Mouse (Mus musculus): ENCODE results near the gene Prkar1b. TPM values are rescaled to one million over a fixed set of nuclear protein-coding genes. Genes with fewer than 3 reads are reported as not detected.
A peak's percentile ranks its signal among the peaks of the same experiment; 100 is the strongest.

The Prkar1b gene
- polyA plus RNA-seq (2016; fragmentation: Nextera tagmentation; extraction: Ambion mirVana), result 12.7 and 13.8 TPM in 2 replicates

DNA sequence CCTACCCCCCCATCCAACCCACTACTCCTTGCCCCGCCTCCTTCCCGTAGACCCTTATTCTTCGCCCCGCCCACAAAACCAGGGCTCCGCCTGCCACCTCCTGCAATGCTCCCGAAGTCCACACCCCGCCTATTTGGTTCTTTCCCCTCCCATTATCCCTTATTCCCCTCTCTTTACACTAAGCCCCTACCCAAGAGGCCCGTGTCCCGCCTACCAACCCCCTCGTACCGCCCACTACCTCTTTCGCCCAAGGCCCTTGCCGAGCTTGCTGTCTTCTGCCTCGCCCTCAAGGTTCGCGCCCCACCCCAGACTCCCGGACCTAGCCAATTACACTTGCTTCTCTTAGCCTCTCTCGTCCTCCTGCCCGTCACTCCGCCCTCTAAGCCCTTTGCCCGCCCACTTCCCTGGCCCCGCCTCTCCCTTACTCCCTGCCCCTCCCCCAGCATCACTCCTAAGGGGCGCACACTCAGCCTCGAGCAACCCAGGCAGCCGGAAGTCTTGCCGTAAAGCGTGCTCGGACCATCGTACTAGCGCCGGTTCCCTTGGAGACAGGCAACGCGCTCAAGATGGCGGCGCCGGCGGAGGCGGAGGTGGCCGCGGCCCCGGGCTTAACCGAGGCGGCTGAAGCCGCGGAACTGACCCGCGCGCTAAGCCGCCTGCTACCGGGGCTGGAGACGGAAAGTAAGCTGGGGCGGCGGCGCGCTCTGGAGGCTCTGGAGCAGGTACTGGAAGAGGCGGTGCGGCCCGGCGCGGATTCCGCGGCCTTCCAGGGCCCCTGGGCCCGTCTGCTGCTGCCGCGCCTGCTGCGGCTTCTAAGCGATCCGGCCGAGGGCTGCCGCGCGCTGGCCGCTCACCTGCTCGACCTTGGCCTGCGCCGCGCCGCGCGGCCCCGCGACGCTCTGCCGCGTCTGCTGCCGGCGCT lies at the start of gene Prkar1b, which contains the start of gene Dnaaf5:
Prkar1b (minus strand) TSS at position 321 of the 922 bp plus-strand sequence.
Dnaaf5 (plus strand) TSS at position 543 of the 922 bp plus-strand sequence.
- WGBS, result under 1% methylated on average over 85 of the region's 87 CpGs
- peak within 1 kb of the TSS; percentile 81 for H3K9ac ChIP-seq (replicated peaks)

DNA sequence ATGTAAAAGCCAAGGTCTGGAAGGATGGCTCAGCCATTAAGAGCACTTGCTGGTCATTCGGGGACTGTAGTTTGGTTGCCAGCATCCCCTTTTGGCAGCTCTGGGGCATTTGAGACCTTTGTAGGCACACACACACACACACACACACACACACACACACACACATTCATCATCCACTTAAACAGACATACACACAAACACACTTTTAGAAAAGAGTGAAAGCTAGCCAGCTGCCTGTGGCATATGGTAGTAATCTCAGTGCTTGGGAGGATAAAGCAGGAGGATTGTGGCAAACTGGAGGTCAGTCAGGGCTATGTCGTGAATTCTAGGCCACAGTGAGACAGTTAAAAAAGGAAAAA lies 49.8 kb upstream of the Prkar1b start:
- H3K27ac ChIP-seq, result peak overlapping the region; percentile 86

More for the DNA sequence above, at the start of gene Prkar1b, which contains the start of gene Dnaaf5:
- Histone ChIP-seq H3K27ac (peak within 1 kb of the TSS; percentile 73), H3K9me3 (no peaks in the 10 kb centered on the region), H3K4me1 (replicated peaks) (peaks cover 16% of the 10 kb centered on the region), H3K27me3 (no peaks in the 10 kb centered on the region), H3K4me3 (replicated peaks) (peak within 1 kb of the TSS; percentile 93), H3K36me3 (peaks cover 32% of the 10 kb centered on the region), H3K4me2 (peak within 1 kb of the TSS; percentile 91)
- ATAC-seq (ENCODE audit: insufficient number of reproducible peaks, insufficient read depth, low FRiP score, low TSS enrichment, low read depth), result peak; percentile 97

DNA sequence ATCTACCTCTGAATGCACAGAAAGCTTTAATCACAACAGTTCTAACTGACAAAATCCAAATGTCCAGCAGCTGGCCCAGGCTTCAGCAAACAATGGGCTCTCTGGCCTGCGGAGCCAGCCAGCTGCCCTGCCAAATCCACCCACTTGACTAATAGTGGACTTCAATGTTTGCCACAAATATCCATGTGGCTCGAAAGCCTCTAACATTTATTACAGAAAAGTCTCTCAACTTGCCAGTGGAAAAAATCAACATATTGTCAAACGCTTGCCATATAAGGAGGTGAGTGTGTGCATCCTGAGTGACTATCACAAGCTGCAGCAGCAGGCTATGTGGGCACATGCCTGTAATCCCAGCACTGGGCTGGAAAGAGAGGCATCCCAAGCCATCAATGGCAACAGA lies 49.0 kb upstream of the Prkar1b start:
- H3K4me3 ChIP-seq (replicated peaks), result no peak overlapping the region
- H3K9me3 ChIP-seq, result no peaks in the 10 kb centered on the region
- H3K9ac ChIP-seq (replicated peaks), result no peak overlapping the region
- no peaks in the 10 kb centered on the region for H3K36me3 ChIP-seq
- H3K27me3 ChIP-seq, result no peaks in the 10 kb centered on the region
- H3K4me1 ChIP-seq (replicated peaks), result peaks cover 17% of the 10 kb centered on the region
- ATAC-seq (ENCODE audit: insufficient number of reproducible peaks, insufficient read depth, low FRiP score, low TSS enrichment, low read depth), result no peak
- H3K4me2 ChIP-seq, result no peak overlapping the region
- H3K27ac ChIP-seq, result no peak overlapping the region
- 89% methylated on average over 3 of the region's 3 CpGs for WGBS

More for the DNA sequence above, 49.8 kb upstream of the Prkar1b start:
- Histone ChIP-seq H3K4me3 (replicated peaks) (peak overlapping the region; percentile 95), H3K4me1 (replicated peaks) (peaks cover 17% of the 10 kb centered on the region), H3K9me3 (no peaks in the 10 kb centered on the region), H3K4me2 (peak overlapping the region; percentile 86), H3K9ac (replicated peaks) (peak overlapping the region; percentile 63), H3K27me3 (no peaks in the 10 kb centered on the region), H3K36me3 (no peaks in the 10 kb centered on the region)
- WGBS, result 44% methylated on average over 2 of the region's 2 CpGs
- no peak for ATAC-seq (ENCODE audit: insufficient number of reproducible peaks, insufficient read depth, low FRiP score, low TSS enrichment, low read depth)

DNA sequence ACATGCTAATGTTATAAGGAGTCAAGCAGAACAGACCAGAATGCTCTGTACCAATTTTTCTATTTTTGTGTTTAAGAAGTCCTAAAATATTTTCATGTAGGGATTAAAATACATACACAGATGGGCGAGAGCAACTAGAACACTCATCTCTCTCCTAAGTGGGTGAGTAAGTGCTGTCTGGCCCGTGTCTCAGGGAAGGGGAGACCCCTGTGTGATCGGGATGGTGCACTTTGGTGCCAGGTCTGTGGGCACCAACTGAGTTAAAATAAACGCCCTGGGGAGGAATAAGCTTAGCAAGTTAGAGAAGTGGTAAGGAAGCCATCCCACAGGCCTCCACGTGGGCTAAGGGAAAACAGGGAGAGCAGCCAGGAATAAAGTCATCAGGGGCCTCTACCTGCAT lies 41.2 kb upstream of the Prkar1b start:
- 71% methylated on average over 5 of the region's 5 CpGs for WGBS
- Histone ChIP-seq H3K4me2 (no peak overlapping the region), H3K27ac (no peak overlapping the region), H3K36me3 (peaks cover 21% of the 10 kb centered on the region), H3K27me3 (no peaks in the 10 kb centered on the region), H3K9me3 (no peaks in the 10 kb centered on the region), H3K4me1 (replicated peaks) (no peaks in the 10 kb centered on the region), H3K9ac (replicated peaks) (no peak overlapping the region), H3K4me3 (replicated peaks) (no peak overlapping the region)
- ATAC-seq (ENCODE audit: insufficient number of reproducible peaks, insufficient read depth, low FRiP score, low TSS enrichment, low read depth), result no peak

DNA sequence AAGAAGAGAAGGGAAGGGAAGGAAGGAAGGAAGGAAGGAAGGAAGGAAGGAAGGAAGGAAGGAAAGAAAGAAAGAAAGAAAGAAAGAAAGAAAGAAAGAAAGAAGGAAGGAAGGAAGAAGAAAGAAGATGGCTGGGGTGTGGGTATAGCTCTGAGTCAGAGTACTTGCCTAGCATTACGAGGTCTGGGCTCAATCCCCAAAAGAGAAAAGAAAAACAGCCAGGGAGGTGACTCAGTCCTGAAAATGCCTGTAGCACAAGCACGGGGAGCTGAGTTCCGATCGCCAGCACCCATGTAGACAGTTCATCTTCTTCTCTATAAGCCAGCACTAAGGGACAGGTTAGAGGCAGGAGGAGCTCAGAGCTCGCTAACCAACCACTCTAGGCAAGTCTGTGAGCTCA lies 39.9 kb upstream of the Prkar1b start:
- no peaks in the 10 kb centered on the region for H3K9me3 ChIP-seq
- H3K27me3 ChIP-seq, result no peaks in the 10 kb centered on the region
- H3K9ac ChIP-seq (replicated peaks), result no peak overlapping the region
- ATAC-seq (ENCODE audit: insufficient number of reproducible peaks, insufficient read depth, low FRiP score, low TSS enrichment, low read depth), result no peak
- no peaks in the 10 kb centered on the region for H3K4me1 ChIP-seq (replicated peaks)
- no peak overlapping the region for H3K4me3 ChIP-seq (replicated peaks)
- peaks cover 33% of the 10 kb centered on the region for H3K36me3 ChIP-seq
- no peak overlapping the region for H3K27ac ChIP-seq
- H3K4me2 ChIP-seq, result no peak overlapping the region
- 91% methylated on average over 5 of the region's 5 CpGs for WGBS

DNA sequence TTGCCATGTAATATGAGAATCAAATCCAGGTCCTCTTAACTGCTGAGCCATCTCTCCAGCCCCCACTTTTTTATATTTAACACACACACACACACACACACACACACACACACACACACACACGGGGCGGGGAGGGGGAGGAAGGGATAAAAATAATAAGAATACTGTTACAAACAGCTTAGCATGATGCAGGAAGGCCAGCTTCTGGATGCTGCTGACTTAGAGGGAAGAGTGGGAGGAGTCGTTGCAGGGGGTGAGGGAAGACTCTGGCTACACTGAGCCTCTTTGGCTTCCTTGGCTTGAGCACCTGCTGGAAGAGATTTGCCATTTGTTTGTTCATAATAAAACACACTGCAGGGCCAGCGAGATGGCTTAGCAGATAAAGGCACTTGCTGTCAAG lies 35.1 kb upstream of the Prkar1b start:
- H3K4me3 ChIP-seq (replicated peaks), result no peak overlapping the region
- H3K4me2 ChIP-seq, result no peak overlapping the region
- no peak overlapping the region for H3K27ac ChIP-seq
- no peaks in the 10 kb centered on the region for H3K4me1 ChIP-seq (replicated peaks)
- H3K27me3 ChIP-seq, result no peaks in the 10 kb centered on the region
- WGBS, result 90% methylated on average over 4 of the region's 4 CpGs
- no peak overlapping the region for H3K9ac ChIP-seq (replicated peaks)
- H3K9me3 ChIP-seq, result no peaks in the 10 kb centered on the region
- no peak for ATAC-seq (ENCODE audit: insufficient number of reproducible peaks, insufficient read depth, low FRiP score, low TSS enrichment, low read depth)
- H3K36me3 ChIP-seq, result peaks cover 77% of the 10 kb centered on the region

DNA sequence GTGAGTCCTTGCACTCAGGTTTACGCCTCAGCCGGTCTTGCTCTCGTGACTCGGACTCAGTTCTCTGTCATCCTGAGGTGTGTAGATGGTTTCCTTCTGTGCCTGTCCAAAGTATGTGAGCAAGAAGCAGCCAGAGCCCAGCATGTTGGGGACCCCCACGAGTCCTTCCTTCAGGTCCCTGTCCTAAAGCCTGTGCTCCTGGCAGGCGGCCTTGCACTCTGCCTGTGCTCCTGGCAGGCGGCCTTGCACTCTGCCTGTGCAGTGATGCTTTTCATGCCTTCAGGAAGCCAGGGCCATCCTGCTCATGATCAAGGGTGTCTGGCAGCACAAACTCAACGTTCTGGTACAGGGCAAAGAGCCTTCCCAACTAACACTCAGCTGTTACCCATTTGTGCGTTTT lies 33.8 kb upstream of the Prkar1b start:
- no peak for ATAC-seq (ENCODE audit: insufficient number of reproducible peaks, insufficient read depth, low FRiP score, low TSS enrichment, low read depth)
- Histone ChIP-seq H3K36me3 (peaks cover 83% of the 10 kb centered on the region), H3K27me3 (no peaks in the 10 kb centered on the region), H3K9ac (replicated peaks) (no peak overlapping the region), H3K4me2 (no peak overlapping the region), H3K4me3 (replicated peaks) (no peak overlapping the region), H3K9me3 (no peaks in the 10 kb centered on the region), H3K4me1 (replicated peaks) (no peaks in the 10 kb centered on the region), H3K27ac (no peak overlapping the region)
- WGBS, result 92% methylated on average over 9 of the region's 9 CpGs

DNA sequence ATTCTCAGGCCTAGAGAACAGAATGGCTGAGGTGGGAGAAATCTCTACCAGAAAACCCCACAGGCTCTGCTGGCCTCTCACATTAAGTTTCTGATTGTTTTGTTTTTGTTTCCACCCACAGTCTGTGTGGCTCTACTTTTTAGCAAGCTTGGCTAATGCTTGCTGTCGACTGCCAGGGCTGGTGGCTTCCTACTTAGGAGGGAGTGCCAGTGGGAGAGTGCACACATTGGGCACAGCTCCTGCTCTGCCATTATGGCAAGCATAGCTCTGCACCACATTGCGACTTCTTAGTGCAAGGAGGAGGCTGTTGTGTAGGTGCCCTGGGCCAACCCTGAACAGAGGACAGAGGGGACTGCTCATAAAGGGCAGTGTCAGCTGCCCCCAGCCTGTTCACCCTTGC lies 33.3 kb upstream of the Prkar1b start:
- Histone ChIP-seq H3K27ac (no peak overlapping the region), H3K9me3 (no peaks in the 10 kb centered on the region), H3K4me1 (replicated peaks) (no peaks in the 10 kb centered on the region), H3K4me3 (replicated peaks) (no peak overlapping the region), H3K27me3 (peaks cover 2% of the 10 kb centered on the region; the same call in 1 of the 2 replicates), H3K4me2 (no peak overlapping the region), H3K36me3 (peaks cover 86% of the 10 kb centered on the region), H3K9ac (replicated peaks) (no peak overlapping the region)
- ATAC-seq (ENCODE audit: insufficient number of reproducible peaks, insufficient read depth, low FRiP score, low TSS enrichment, low read depth), result no peak
- WGBS, result 88% methylated on average over 2 of the region's 2 CpGs

DNA sequence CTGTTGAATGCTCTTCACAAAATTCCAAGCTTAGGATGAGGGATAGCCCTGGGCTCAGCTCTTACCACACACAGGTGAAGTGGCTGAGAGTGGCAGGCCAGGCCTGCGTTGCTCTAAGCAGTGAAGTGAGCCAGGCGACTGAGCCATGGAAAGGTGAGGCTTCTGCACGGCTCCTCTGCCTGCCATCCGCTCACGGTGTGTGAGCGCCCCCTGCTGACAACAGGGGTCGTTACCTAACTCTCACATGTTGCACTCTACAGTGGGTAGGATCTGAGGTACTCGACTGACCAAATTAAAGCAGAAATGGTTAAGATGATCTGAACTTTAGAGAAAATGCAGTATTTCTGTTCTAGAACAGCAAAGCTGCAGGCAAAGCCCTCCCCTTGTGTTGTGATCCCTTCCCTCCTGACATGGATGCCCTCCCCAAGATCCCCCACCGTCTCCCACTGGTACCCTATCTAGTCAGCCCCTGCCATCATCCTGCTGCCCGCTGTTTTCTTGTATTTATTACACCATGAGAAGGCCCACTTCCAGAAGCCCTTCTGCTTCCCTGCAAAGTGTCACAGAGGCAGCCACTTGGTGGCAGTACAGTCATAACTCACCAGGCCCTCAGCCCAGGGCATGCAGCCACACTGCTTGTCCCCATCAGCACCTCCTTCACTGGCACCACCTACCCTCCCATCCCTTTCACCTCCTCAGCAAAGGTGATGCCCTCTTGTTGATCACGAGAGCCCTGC lies 29.3 kb upstream of the Prkar1b start:
- H3K9ac ChIP-seq (replicated peaks), result no peak overlapping the region
- H3K4me2 ChIP-seq, result no peak overlapping the region
- peaks cover 63% of the 10 kb centered on the region for H3K36me3 ChIP-seq
- 26% methylated on average over 11 of the region's 11 CpGs for WGBS
- H3K27ac ChIP-seq, result no peak overlapping the region
- peaks cover 23% of the 10 kb centered on the region for H3K4me1 ChIP-seq (replicated peaks)
- 0 out of 2 replicates have a peak, but pooled peaks have one; percentile 37 for ATAC-seq (ENCODE audit: insufficient number of reproducible peaks, insufficient read depth, low FRiP score, low TSS enrichment, low read depth)
- no peaks in the 10 kb centered on the region for H3K9me3 ChIP-seq
- H3K27me3 ChIP-seq, result peaks cover 18% of the 10 kb centered on the region
- no peak overlapping the region for H3K4me3 ChIP-seq (replicated peaks)

DNA sequence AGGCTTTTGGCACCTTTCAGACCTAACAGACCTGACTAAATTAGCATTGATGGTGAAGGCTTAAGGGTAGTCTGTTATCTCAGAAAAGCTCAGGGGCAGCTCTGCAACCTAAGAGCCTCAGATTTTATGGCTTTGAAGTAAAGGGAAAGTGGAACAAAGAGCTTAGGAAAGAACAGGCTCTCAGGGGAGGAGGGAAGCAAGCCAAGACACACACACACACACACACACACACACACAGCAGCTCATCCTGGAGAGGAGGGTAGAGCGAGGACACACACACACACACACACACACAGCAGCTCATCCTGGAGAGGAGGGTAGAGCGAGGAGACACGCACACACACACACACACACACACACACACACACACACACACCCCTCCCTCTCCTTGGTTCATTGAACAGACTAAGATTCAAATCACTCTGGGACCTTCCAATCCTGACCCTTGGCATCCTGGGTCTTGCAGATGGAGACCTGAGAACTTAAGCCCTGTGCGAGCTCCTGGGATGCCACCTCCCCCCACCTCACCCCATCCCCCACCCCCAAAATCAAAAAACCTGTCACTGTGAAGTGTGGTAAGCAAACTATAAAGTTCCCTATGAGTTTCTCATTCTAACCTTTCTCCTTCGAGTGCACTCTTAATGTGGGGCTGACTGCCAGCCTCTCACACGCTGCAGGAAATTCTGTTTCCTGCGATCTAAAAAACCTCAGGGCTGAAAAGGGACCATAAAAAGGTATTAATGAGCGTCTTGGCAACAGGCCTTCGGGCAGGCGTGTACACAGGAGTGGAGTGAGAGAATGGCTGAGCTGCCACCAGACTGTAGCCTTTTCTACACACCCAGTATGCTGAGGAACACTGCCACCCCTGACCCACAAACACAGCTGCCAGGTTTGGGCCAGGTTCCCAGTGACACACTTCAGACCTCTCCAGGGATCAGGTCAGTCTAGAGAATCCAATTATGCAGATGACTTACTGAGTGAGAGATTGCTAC lies 25.1 kb upstream of the Prkar1b start:
- peak; percentile 56 for ATAC-seq (ENCODE audit: insufficient number of reproducible peaks, insufficient read depth, low FRiP score, low TSS enrichment, low read depth)
- Histone ChIP-seq H3K27ac (peak overlapping the region; percentile 78), H3K36me3 (peaks cover 60% of the 10 kb centered on the region), H3K27me3 (peaks cover 24% of the 10 kb centered on the region), H3K9me3 (no peaks in the 10 kb centered on the region), H3K9ac (replicated peaks) (no peak overlapping the region), H3K4me2 (peak overlapping the region; percentile 23), H3K4me3 (replicated peaks) (no peak overlapping the region), H3K4me1 (replicated peaks) (peaks cover 27% of the 10 kb centered on the region)
- WGBS, result 19% methylated on average over 10 of the region's 10 CpGs

Data from limb, embryonic 12.5 days (tissue).